Mouse (Mus musculus) neural tube, embryonic 15.5 days (tissue): ENCODE measurements around the gene Olfr1105. TPM values are rescaled to one million over a fixed set of nuclear protein-coding genes. Genes with fewer than 3 reads are reported as not detected.

Experiments
- ATAC-seq: fragments of 200-750 bp; cut with Nextera tagmentation; 2 replicates; pipeline ENCODE4 v1.8.0; 2017; ENCODE audit warnings: mild to moderate bottlenecking, moderate TSS enrichment, moderate library complexity; ENCODE audit not compliant: low FRiP score
- H3K27ac ChIP-seq: fragments of 300-500 bp; sonication (generic); replicated peaks from 2 replicates; pipeline ENCODE4 v1.5.1; 2015; ENCODE audit warnings: mild to moderate bottlenecking, inconsistent platforms
- H3K27me3 ChIP-seq: fragments of 300-500 bp; sonication (generic); replicated peaks from 2 replicates; pipeline ENCODE4 v1.6.1; 2015; ENCODE audit warnings: inconsistent platforms
- H3K36me3 ChIP-seq: fragments of 300-500 bp; sonication (generic); 2 replicates; pipeline ENCODE4 v1.6.1; 2015; ENCODE audit warnings: inconsistent platforms
- H3K4me1 ChIP-seq: fragments of 300-500 bp; sonication (generic); 2 replicates; pipeline ENCODE4 v1.6.1; 2015; ENCODE audit warnings: inconsistent platforms
- H3K4me2 ChIP-seq: fragments of 300-500 bp; sonication (generic); 2 replicates; pipeline ENCODE4 v1.6.1; 2015; ENCODE audit warnings: inconsistent platforms, mild to moderate bottlenecking, moderate library complexity
- H3K4me3 ChIP-seq: fragments of 300-500 bp; sonication (generic); replicated peaks from 2 replicates; pipeline ENCODE4 v1.5.1; 2015; ENCODE audit warnings: mild to moderate bottlenecking, inconsistent platforms
- H3K9ac ChIP-seq: fragments of 300-500 bp; sonication (generic); replicated peaks from 2 replicates; pipeline ENCODE4 v1.6.1; 2015; ENCODE audit warnings: mild to moderate bottlenecking, inconsistent platforms
- H3K9me3 ChIP-seq: fragments of 300-500 bp; sonication (generic); replicated peaks from 2 replicates; pipeline ENCODE4 v1.6.1; 2016; ENCODE audit warnings: inconsistent platforms
- WGBS: fragments of 180-500 bp; shearing (Covaris S2); methylation state at CpG from one replicate; pipeline ENCODE4 v1.1.7; 2015; ENCODE audit warnings: mixed read lengths; 5-methylcytosine and 5-hydroxymethylcytosine counted together
- polyA plus RNA-seq: library from polyadenylated mRNA; unstranded; fragments of >200 nt; fragmentation: Nextera tagmentation; extraction: Ambion mirVana; gene quantifications from 2 replicates; pipeline ENCODE4 v1.2.1, GENCODE M21; 2015

Gene Olfr1105
- polyA plus RNA-seq = not detected in 2 replicates

DNA sequence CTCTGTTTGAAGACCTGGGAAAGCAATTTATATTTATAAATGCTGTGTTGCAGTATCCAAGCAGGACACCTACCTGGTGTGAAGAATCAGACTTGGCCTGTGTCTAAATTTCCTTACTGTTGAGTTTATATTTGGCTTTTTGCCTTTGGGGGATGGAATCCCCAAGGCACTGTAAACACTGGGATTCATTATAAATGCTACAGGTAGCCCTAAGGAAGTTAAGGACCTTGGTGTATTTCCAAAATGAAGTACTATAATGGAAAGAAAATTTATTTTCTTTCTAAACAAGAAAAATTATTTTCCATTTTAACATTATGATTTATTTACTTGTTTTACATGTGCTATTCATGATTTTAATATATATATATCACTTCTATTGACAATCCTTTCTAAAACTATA is at the start of gene Olfr1105:
Olfr1105 (minus strand) TSS at position 101 of the 400 bp plus-strand sequence.
- no peaks in the 10 kb centered on the region for H3K27me3 ChIP-seq
- H3K27ac ChIP-seq = no peak within 1 kb of the TSS
- H3K9ac ChIP-seq = no peak within 1 kb of the TSS
- H3K4me1 ChIP-seq = no peaks in the 10 kb centered on the region
- H3K36me3 ChIP-seq = no peaks in the 10 kb centered on the region
- no peak within 1 kb of the TSS for H3K4me3 ChIP-seq
- no peaks in the 10 kb centered on the region for H3K9me3 ChIP-seq
- no peak within 1 kb of the TSS for H3K4me2 ChIP-seq
- ATAC-seq = no peak

GRCm38 (mm10) chr2:87075717-87076116 is 39.4 kb upstream of the Olfr1105 start, which contains the start of gene Olfr1107:
Gene Olfr1107, minus strand, starts transcription at chr2:87075817.
- H3K36me3 ChIP-seq = no peaks in the 10 kb centered on the region
- WGBS = 83% methylated on average over 1 of the region's 1 CpGs
- H3K4me2 ChIP-seq = no peak within 1 kb of the TSS
- no peak within 1 kb of the TSS for H3K27ac ChIP-seq
- H3K4me3 ChIP-seq = no peak within 1 kb of the TSS
- H3K27me3 ChIP-seq = no peaks in the 10 kb centered on the region
- H3K9me3 ChIP-seq = no peaks in the 10 kb centered on the region
- H3K4me1 ChIP-seq = no peaks in the 10 kb centered on the region
- ATAC-seq = no peak
- no peak within 1 kb of the TSS for H3K9ac ChIP-seq

DNA sequence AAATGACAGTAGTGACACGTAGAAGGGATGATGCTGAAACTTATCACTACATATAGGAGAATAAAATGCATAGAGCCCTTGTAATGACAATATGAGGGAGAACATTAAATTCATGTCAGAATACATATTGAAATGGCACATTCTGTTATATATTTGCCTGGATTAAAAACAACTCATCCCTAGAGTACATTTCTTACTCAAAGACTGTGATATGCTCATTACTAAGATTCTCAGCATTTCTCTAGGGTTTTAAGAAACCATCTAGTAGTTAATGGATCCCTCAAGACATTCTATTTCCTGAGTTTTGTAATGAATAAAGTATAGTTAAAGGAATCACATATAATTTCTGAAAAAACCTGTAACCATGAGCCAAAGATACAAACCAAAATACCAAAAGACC is 15.8 kb upstream of the Olfr1105 start, which contains the start of gene Olfr1106:
Olfr1106 (minus strand) TSS at position 101 of the 400 bp plus-strand sequence.
- Histone ChIP-seq H3K4me2 (no peak within 1 kb of the TSS), H3K4me1 (no peaks in the 10 kb centered on the region), H3K36me3 (no peaks in the 10 kb centered on the region), H3K27me3 (no peaks in the 10 kb centered on the region), H3K9me3 (no peaks in the 10 kb centered on the region), H3K27ac (no peak within 1 kb of the TSS), H3K4me3 (no peak within 1 kb of the TSS), H3K9ac (no peak within 1 kb of the TSS)
- no peak for ATAC-seq
- 78% methylated on average over 1 of the region's 1 CpGs for WGBS

- Histone ChIP-seq H3K4me2 (no peak within 1 kb of the TSS), H3K4me1 (no peaks in the 10 kb centered on the region), H3K27ac (no peak within 1 kb of the TSS), H3K4me3 (no peak within 1 kb of the TSS), H3K27me3 (no peaks in the 10 kb centered on the region), H3K9me3 (no peaks in the 10 kb centered on the region), H3K9ac (no peak within 1 kb of the TSS), H3K36me3 (no peaks in the 10 kb centered on the region)
- ATAC-seq = no peak
- WGBS = 76% methylated on average over 1 of the region's 1 CpGs
Measured at GRCm38 (mm10) chr2:87026980-87027379, 9.4 kb downstream of the Olfr1105 start, which contains the start of gene Olfr1104. Gene Olfr1104, minus strand, starts transcription at chr2:87027080.

DNA sequence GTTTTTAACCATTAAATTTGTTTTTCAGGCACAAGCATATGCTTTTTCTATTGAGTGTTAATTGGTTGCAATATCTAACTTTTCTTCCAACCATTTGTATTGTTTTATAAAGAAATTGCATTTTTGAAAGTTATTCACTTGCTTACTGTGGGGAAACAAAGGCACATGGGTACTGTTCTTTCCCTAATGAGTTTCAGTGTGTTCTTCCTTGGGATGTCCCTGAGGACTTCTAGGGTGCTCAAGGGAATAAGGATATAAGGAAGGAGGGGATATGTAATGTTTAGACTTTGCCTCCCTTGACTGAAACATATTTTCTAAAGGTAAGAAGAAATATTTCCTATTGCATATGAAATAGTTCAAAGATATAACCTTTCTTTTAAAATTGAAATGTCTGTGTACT is 38.2 kb downstream of the Olfr1105 start, which contains the start of gene Olfr1102:
Olfr1102 (plus strand) TSS at position 301 of the 400 bp plus-strand sequence.
- H3K27ac ChIP-seq = no peak within 1 kb of the TSS
- no peak within 1 kb of the TSS for H3K4me3 ChIP-seq
- no peaks in the 10 kb centered on the region for H3K4me1 ChIP-seq
- ATAC-seq = no peak
- H3K9me3 ChIP-seq = no peaks in the 10 kb centered on the region
- no peak within 1 kb of the TSS for H3K4me2 ChIP-seq
- no peaks in the 10 kb centered on the region for H3K27me3 ChIP-seq
- no peaks in the 10 kb centered on the region for H3K36me3 ChIP-seq
- H3K9ac ChIP-seq = no peak within 1 kb of the TSS

- H3K27me3 ChIP-seq = no peaks in the 10 kb centered on the region
- 79% methylated on average over 3 of the region's 3 CpGs for WGBS
- no peak within 1 kb of the TSS for H3K4me3 ChIP-seq
Measured at GRCm38 (mm10) chr2:86991121-86991520, 45.2 kb downstream of the Olfr1105 start, which contains the start of gene Olfr1101. Gene Olfr1101, minus strand, starts transcription at chr2:86991221.

More at GRCm38 (mm10) chr2:86991121-86991520, 45.2 kb downstream of the Olfr1105 start, which contains the start of gene Olfr1101:
- H3K27ac ChIP-seq = no peak within 1 kb of the TSS
- H3K4me1 ChIP-seq = no peaks in the 10 kb centered on the region
- ATAC-seq = no peak
- H3K9ac ChIP-seq = no peak within 1 kb of the TSS
- no peak within 1 kb of the TSS for H3K4me2 ChIP-seq
- no peaks in the 10 kb centered on the region for H3K9me3 ChIP-seq
- H3K36me3 ChIP-seq = no peaks in the 10 kb centered on the region

Other genes with a start within 250 kb of the Olfr1105 start
- not detected in 2 replicates for gene Olfr141, start 226.5 kb downstream of the Olfr1105 start, polyA plus RNA-seq
- not detected in 2 replicates for gene Olfr1094, start 211.9 kb downstream of the Olfr1105 start, polyA plus RNA-seq
- gene Olfr1095, start 184.8 kb downstream of the Olfr1105 start, polyA plus RNA-seq = not detected in 2 replicates
- not detected in 2 replicates for gene Gm13723, start 161.7 kb downstream of the Olfr1105 start, polyA plus RNA-seq
- gene Olfr1097, start 144.3 kb downstream of the Olfr1105 start, polyA plus RNA-seq = not detected in 2 replicates
- gene Olfr1098, start 112.0 kb downstream of the Olfr1105 start, polyA plus RNA-seq = not detected in 2 replicates
- not detected in 2 replicates for gene Olfr1099, start 75.8 kb downstream of the Olfr1105 start, polyA plus RNA-seq
- not detected in 2 replicates for gene Olfr1100, start 56.6 kb downstream of the Olfr1105 start, polyA plus RNA-seq
- not detected in 2 replicates for gene Olfr1101, start 45.3 kb downstream of the Olfr1105 start, polyA plus RNA-seq
- not detected in 2 replicates for gene Olfr1102, start 38.1 kb downstream of the Olfr1105 start, polyA plus RNA-seq
- not detected in 2 replicates for gene Olfr1104, start 9.5 kb downstream of the Olfr1105 start, polyA plus RNA-seq
- not detected in 2 replicates for gene Olfr1106, start 15.7 kb upstream of the Olfr1105 start, polyA plus RNA-seq
- gene Olfr1107, start 39.3 kb upstream of the Olfr1105 start, polyA plus RNA-seq = not detected in 2 replicates
- not detected in 2 replicates for gene Olfr1109, start 59.5 kb upstream of the Olfr1105 start, polyA plus RNA-seq
- not detected in 2 replicates for gene Olfr259, start 78.0 kb upstream of the Olfr1105 start, polyA plus RNA-seq
- not detected in 2 replicates for gene Olfr1110, start 103.8 kb upstream of the Olfr1105 start, polyA plus RNA-seq
- not detected in 2 replicates for gene Olfr1111, start 116.1 kb upstream of the Olfr1105 start, polyA plus RNA-seq
- not detected in 2 replicates for gene Olfr1112, start 151.3 kb upstream of the Olfr1105 start, polyA plus RNA-seq
- gene Olfr1113, start 172.4 kb upstream of the Olfr1105 start, polyA plus RNA-seq = not detected in 2 replicates
- not detected in 2 replicates for gene Olfr1115, start 211.5 kb upstream of the Olfr1105 start, polyA plus RNA-seq
- not detected in 2 replicates for gene Olfr1116, start 231.0 kb upstream of the Olfr1105 start, polyA plus RNA-seq